Mouse (Mus musculus) embryonic fibroblast, embryonic 13.5 days (primary cell): ENCODE measurements at regions not wholly inside any gene's neighbourhood (a gene's known extent, or its start where the extent isn't known, plus 50 kb on each side); places are given as distances from the start of the nearest gene placed in this dataset.

Source experiments
- CTCF ChIP-seq: IDR thresholded peaks from 2 replicates; pipeline ENCODE4 v1.5.1; 2011; ENCODE audit warnings: mild to moderate bottlenecking, control low read depth, low read length, moderate library complexity, borderline replicate concordance; ENCODE audit not compliant: insufficient read depth
- POLR2A ChIP-seq: IDR thresholded peaks from 2 replicates; pipeline ENCODE4 v1.6.1; 2011; ENCODE audit warnings: low read depth, mild to moderate bottlenecking, control low read depth, low read length, moderate library complexity

GRCm38 (mm10) chr7:72500190-72500589 lies 193.8 kb upstream of the Mctp2 start:
- TF ChIP-seq CTCF (no peak), POLR2A (no peak)
